Mouse (Mus musculus): ENCODE measurements around the gene Dclre1b.

DNA sequence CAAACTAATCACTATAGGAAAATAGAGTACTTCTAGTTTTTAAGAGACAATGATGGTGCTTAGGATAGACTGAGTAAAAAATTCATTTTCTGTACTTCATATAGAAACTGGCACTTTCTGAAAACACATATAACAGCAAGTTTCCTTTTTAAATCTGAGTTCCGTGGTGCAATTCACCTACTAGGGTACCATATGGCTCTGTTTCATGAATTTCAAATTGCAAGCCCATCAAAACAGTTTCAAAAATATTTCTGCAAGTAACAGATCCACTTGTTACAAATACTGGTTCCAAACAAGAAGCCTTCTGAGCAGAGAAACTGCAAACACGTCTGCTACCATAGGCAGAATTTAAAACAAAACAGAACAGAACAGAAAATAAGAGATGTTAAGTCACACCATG, 57.7 kb downstream of the Dclre1b start:
- no peak for TF ChIP-seq POLR2A (IDR thresholded peaks at IDR 0.05; ENCODE audit: borderline replicate concordance, low read depth, low read length)
- no peak for TF ChIP-seq CTCF (IDR thresholded peaks at IDR 0.05; ENCODE audit: low read depth, low read length)
